Mouse (Mus musculus) C2C12 (cell line): ENCODE results near the gene Adarb2.

Source experiments
- CEBPB ChIP-seq: IDR thresholded peaks from one replicate; pipeline ENCODE4 v1.6.1; 2011; ENCODE audit warnings: low read depth, mild to moderate bottlenecking, control low read depth, moderate library complexity
- CTCF ChIP-seq: IDR thresholded peaks from one replicate; pipeline ENCODE4 v1.5.1; 2011; ENCODE audit not compliant: control insufficient read depth, insufficient read depth, insufficient read length
- FOSL1 ChIP-seq: IDR thresholded peaks from one replicate; pipeline ENCODE4 v1.8.0; 2011; ENCODE audit warnings: mild to moderate bottlenecking, low read length; ENCODE audit not compliant: poor library complexity, insufficient read depth, severe bottlenecking
- USF1 ChIP-seq: IDR thresholded peaks from one replicate; pipeline ENCODE4 v1.6.1; 2011; ENCODE audit warnings: low read depth, mild to moderate bottlenecking, control low read depth, moderate library complexity

- no peak for TF ChIP-seq CTCF
- no peak for TF ChIP-seq FOSL1
- TF ChIP-seq USF1: peak; percentile 90
- no peak for TF ChIP-seq CEBPB
Measured at GRCm38 (mm10) chr13:8644805-8645679, 442.4 kb downstream of the Adarb2 start.
